Mouse (Mus musculus) testis, postnatal 10 days (tissue): ENCODE results near the gene Gpr84.
A peak's percentile ranks its signal among the peaks of the same experiment; 100 is the strongest.

Experiments
- DNase-seq: peaks from one replicate; pipeline ENCODE4 v3.0.0; 2021; ENCODE audit warnings: low spot score

Gpr84 gene

GRCm38 (mm10) chr15:103305792-103306645 is 4.4 kb downstream of the Gpr84 start:
- peak; percentile 41 for DNase-seq

GRCm38 (mm10) chr15:103305070-103305678 is 5.2 kb downstream of the Gpr84 start:
- peak; percentile 98 for DNase-seq

GRCm38 (mm10) chr15:103304616-103304969 is 5.8 kb downstream of the Gpr84 start:
- DNase-seq, result peak; percentile 55

GRCm38 (mm10) chr15:103303916-103304615 is 6.3 kb downstream of the Gpr84 start:
- peak; percentile 46 for DNase-seq

- DNase-seq, result no peak
Observed at GRCm38 (mm10) chr15:103302341-103303021, 7.9 kb downstream of the Gpr84 start.

- no peak for DNase-seq
Observed at GRCm38 (mm10) chr15:103301547-103302340, 8.7 kb downstream of the Gpr84 start.

- DNase-seq, result no peak
Observed at GRCm38 (mm10) chr15:103301046-103301445, 9.4 kb downstream of the Gpr84 start.

- no peak for DNase-seq
Observed at GRCm38 (mm10) chr15:103300560-103300959, 9.9 kb downstream of the Gpr84 start.

GRCm38 (mm10) chr15:103300067-103300471 is 10.3 kb downstream of the Gpr84 start:
- peak; percentile 56 for DNase-seq

GRCm38 (mm10) chr15:103299644-103300043 is 10.8 kb downstream of the Gpr84 start:
- no peak for DNase-seq

GRCm38 (mm10) chr15:103298861-103299616 is 11.4 kb downstream of the Gpr84 start:
- DNase-seq, result no peak

GRCm38 (mm10) chr15:103298026-103298425 is 12.4 kb downstream of the Gpr84 start:
- DNase-seq, result no peak

- DNase-seq, result no peak
Observed at GRCm38 (mm10) chr15:103297313-103297712, 13.1 kb downstream of the Gpr84 start.

GRCm38 (mm10) chr15:103295851-103296250 is 14.6 kb downstream of the Gpr84 start:
- DNase-seq, result no peak

GRCm38 (mm10) chr15:103294649-103295048 is 15.8 kb downstream of the Gpr84 start:
- DNase-seq, result no peak

- DNase-seq, result no peak
Observed at GRCm38 (mm10) chr15:103293375-103293774, 17.0 kb downstream of the Gpr84 start.

GRCm38 (mm10) chr15:103292673-103293345 is 17.6 kb downstream of the Gpr84 start:
- DNase-seq, result no peak

- DNase-seq, result no peak
Observed at GRCm38 (mm10) chr15:103290843-103291242, 19.6 kb downstream of the Gpr84 start.

- DNase-seq, result no peak
Observed at GRCm38 (mm10) chr15:103290417-103290816, 20.0 kb downstream of the Gpr84 start.

- DNase-seq, result no peak
Observed at GRCm38 (mm10) chr15:103289600-103289999, 20.8 kb downstream of the Gpr84 start.
